Mouse (Mus musculus): ENCODE data around the gene Ccdc152. TPM values are rescaled to one million over a fixed set of nuclear protein-coding genes. Genes with fewer than 3 reads are reported as not detected.

The Ccdc152 gene
- polyA plus RNA-seq, 1 experiment from 2014 or later, result 0.15 TPM

Other genes starting within 250 kb of the Ccdc152 start
- 52.8 and 57.4 TPM in 2 replicates for gene Selenop, start 35.0 kb downstream of the Ccdc152 start, polyA plus RNA-seq (2016; fragmentation: Nextera tagmentation; extraction: Ambion mirVana)

All from limb, embryonic 12.5 days (tissue).